Mouse (Mus musculus): ENCODE data around the gene Fam198b.
"Not testable (repeated sequence)": the region's sequence is repeated elsewhere in the genome, so short reads cannot be mapped to it uniquely, and the experiment has no call there.

Gene Fam198b

GRCm38 (mm10) chr3:79925950-79926697 lies 41.8 kb downstream of the Fam198b start:
- no peak for DNase-seq (ENCODE audit: low spot score in 2 of 2)

GRCm38 (mm10) chr3:79927050-79927449 lies 42.7 kb downstream of the Fam198b start:
- DNase-seq (ENCODE audit: low spot score in 2 of 2), result no peak

- DNase-seq (ENCODE audit: low spot score in 2 of 2), result no peak
These were observed 44.1 kb downstream of the Fam198b start for GRCm38 (mm10) chr3:79928409-79928808.

- no peak for DNase-seq (ENCODE audit: low spot score in 2 of 2)
These were observed 45.9 kb downstream of the Fam198b start for GRCm38 (mm10) chr3:79930141-79930744.

GRCm38 (mm10) chr3:79936213-79936612 lies 51.9 kb downstream of the Fam198b start:
- DNase-seq (ENCODE audit: low spot score in 2 of 2), result no peak

- no peak for DNase-seq (ENCODE audit: low spot score in 2 of 2)
These were observed 52.6 kb downstream of the Fam198b start for GRCm38 (mm10) chr3:79936730-79937447.

GRCm38 (mm10) chr3:79947736-79948135 lies 63.4 kb downstream of the Fam198b start:
- DNase-seq (ENCODE audit: low spot score in 2 of 2), result no peak

GRCm38 (mm10) chr3:79948151-79948550 lies 63.8 kb downstream of the Fam198b start:
- DNase-seq (ENCODE audit: low spot score in 2 of 2), result no peak

GRCm38 (mm10) chr3:79953164-79953759 lies 68.9 kb downstream of the Fam198b start:
- no peak for DNase-seq (ENCODE audit: low spot score in 2 of 2)

GRCm38 (mm10) chr3:79955262-79955661 lies 70.9 kb downstream of the Fam198b start:
- no peak for DNase-seq (ENCODE audit: low spot score in 2 of 2)

- DNase-seq (ENCODE audit: low spot score in 2 of 2), result no peak
These were observed 72.5 kb downstream of the Fam198b start for GRCm38 (mm10) chr3:79956792-79957191.

GRCm38 (mm10) chr3:79957752-79958151 lies 73.4 kb downstream of the Fam198b start:
- DNase-seq (ENCODE audit: low spot score in 2 of 2), result no peak

- no peak for DNase-seq (ENCODE audit: low spot score in 2 of 2)
These were observed 82.4 kb downstream of the Fam198b start for GRCm38 (mm10) chr3:79966709-79967108.

GRCm38 (mm10) chr3:79967346-79967745 lies 83.0 kb downstream of the Fam198b start:
- no peak for DNase-seq (ENCODE audit: low spot score in 2 of 2)

GRCm38 (mm10) chr3:79968426-79968825 lies 84.1 kb downstream of the Fam198b start:
- no peak for DNase-seq (ENCODE audit: low spot score in 2 of 2)

GRCm38 (mm10) chr3:79969536-79969935 lies 85.2 kb downstream of the Fam198b start:
- DNase-seq (ENCODE audit: low spot score in 2 of 2), result not testable (repeated sequence)

GRCm38 (mm10) chr3:79970070-79970469 lies 85.7 kb downstream of the Fam198b start:
- no peak for DNase-seq (ENCODE audit: low spot score in 2 of 2)

GRCm38 (mm10) chr3:79970498-79970897 lies 86.2 kb downstream of the Fam198b start:
- no peak for DNase-seq (ENCODE audit: low spot score in 2 of 2)

GRCm38 (mm10) chr3:79971542-79971941 lies 87.2 kb downstream of the Fam198b start:
- no peak for DNase-seq (ENCODE audit: low spot score in 2 of 2)

GRCm38 (mm10) chr3:79976786-79977185 lies 92.5 kb downstream of the Fam198b start:
- DNase-seq (ENCODE audit: low spot score in 2 of 2), result no peak

GRCm38 (mm10) chr3:79977656-79978450 lies 93.5 kb downstream of the Fam198b start:
- DNase-seq (ENCODE audit: low spot score in 2 of 2), result no peak

- DNase-seq (ENCODE audit: low spot score in 2 of 2), result no peak
These were observed 96.4 kb downstream of the Fam198b start for GRCm38 (mm10) chr3:79980714-79981113.
